Mouse (Mus musculus) right cerebral cortex, postnatal 10 days (tissue): ENCODE measurements at regions not wholly inside any gene's neighbourhood (a gene's known extent, or its start where the extent isn't known, plus 50 kb on each side); places are given as distances from the start of the nearest gene placed in this dataset.
A peak's percentile ranks its signal among the peaks of the same experiment; 100 is the strongest.

ENCODE experiments used
- DNase-seq, 2 experiments: peaks; one replicate each; pipeline ENCODE4 v3.0.0; 2021; ENCODE audit warnings: low spot score in 2 of 2

GRCm38 (mm10) chr11:39794183-39794652, 900.8 kb downstream of the Mat2b start:
- peak; percentile 37 to 41 for DNase-seq

- DNase-seq: no peak
Measured at GRCm38 (mm10) chr11:39792112-39792511, 902.9 kb downstream of the Mat2b start.
